Mouse (Mus musculus): ENCODE data around the gene Shc2.

Shc2 gene

DNA sequence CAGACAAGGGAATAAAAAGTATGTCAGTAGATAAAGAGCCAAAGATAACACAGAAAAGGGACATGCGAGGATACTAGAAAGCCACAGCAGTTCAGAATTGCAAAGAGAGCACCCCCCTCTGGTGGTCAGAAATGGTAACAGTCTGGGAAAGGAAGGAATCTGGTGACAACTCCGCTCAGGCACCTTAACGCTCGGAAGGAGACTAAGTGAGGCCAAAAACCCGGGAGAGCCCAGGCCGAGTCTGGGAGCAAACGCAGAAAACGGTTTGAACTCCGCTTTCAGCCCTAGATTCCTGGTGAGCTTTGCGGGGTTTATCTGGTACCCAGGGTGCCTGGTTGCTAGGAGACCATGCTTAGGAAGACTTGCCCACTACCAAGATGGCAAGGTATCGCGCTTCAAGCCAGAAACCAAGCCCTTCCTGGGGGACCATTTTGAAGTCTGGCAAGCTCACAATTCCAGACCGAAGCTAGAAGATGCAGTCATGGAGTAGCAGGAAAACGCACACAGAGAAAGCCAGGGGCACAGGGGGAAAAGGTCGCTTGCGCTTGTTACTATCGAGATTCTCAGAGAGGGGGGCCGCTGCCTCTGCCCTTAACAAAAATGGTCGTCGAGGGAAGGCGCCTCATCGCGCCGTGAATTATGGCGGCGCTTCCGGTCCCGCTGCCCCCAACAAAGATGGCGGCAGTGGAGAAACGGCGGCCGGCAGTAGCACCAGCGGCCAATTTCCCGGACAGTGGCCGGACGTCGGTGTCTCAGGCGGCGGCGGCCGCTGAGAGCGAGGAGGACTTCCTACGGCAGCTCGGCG, 31.3 kb upstream of the Shc2 start, which contains the start of gene Tpgs1:
Gene Tpgs1 (plus strand): TSS at position 599 of the 805 bp plus-strand sequence.
- in situ Hi-C loops (cut with MboI; ENCODE audit: low sequenced_read_pairs), result no loop called here

DNA sequence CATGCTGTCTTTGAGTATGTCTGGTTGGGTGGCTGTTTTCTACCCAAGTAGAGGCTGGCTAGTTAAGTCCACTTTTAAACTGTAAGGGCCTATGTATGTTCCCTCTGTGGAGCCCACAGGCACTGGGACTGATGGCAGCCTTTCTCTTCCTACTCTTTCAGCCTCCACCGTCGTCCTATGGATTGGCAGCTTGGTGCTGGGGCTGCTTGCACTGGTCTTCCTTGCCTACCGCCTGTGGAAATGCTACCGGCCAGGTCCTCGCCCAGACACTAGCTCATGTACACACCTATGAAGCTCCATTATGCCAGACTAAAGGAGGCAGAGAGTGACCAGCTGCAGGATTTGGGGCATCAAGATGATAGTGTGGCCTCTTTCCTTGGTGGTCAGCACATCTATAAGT, 30.4 kb upstream of the Shc2 start:
- in situ Hi-C loops (cut with MboI; ENCODE audit: low sequenced_read_pairs), result no loop called here

DNA sequence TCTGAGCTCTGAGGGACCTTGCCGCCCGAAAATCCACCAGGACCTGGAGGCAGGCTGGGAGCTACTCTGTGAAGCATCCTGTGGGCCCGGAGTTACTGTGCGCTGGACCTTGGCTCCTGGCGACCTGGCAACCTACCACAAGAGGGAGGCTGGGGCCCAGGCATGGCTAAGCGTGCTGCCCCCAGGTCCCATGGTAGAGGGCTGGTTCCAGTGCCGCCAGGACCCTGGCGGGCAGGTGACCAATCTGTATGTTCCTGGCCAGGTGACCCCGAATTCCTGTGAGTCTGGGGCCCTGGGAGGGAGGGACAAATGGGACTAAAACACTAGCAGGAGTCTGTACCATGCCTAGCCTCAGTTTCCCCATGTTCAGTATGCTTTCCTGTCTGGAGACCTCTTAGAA, 28.8 kb upstream of the Shc2 start:
- in situ Hi-C loops (cut with MboI; ENCODE audit: low sequenced_read_pairs), result no loop called here

DNA sequence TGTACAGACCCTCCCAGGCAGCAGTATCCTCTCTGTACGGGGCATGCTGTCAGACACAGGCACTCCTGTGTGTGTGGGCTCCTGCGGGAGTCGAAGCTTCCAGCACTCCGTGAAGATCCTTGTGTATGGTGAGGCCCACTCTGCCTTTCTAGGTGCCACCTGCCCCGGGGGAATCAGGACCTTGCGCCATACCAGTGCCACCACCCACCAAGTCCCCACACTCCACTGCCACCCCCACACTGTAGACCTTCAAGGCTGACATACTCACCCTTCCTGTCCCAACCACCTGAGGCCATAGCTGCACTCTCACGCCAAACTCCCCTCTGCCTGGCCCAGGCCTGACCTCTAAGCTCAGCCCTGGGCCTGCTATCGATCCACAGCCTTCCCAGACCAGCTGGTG, 27.3 kb upstream of the Shc2 start:
- in situ Hi-C loops (cut with MboI; ENCODE audit: low sequenced_read_pairs), result no loop called here

DNA sequence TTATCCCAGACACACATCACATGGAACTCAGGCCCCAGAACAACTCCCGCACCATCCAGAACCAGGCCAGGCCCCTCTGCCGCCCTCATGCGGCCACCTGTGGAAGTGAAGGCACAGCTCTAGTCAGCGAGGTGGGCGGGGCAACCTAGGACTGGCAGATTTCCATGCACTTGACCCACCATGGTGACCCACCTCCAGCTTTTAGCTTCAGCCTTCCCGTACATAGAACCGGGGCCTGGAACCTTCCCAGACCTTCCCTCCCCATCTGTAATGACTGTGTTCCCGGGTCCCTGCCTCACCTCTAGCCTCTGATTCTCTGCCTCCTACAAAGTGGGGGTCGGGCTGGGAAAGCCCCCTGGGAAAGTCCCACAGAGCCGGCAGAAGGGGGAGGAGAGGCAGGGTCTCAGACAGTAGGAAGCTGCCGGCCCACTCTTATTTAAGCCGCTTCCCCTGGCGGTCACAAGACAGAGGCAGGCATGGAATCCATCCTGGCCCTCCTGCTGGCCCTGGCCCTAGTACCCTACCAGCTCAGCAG, 26.5 kb upstream of the Shc2 start, which contains the start of gene Madcam1:
Gene Madcam1 (plus strand): TSS at position 429 of the 535 bp plus-strand sequence.
- in situ Hi-C loops (cut with MboI; ENCODE audit: low sequenced_read_pairs), result no loop called here

DNA sequence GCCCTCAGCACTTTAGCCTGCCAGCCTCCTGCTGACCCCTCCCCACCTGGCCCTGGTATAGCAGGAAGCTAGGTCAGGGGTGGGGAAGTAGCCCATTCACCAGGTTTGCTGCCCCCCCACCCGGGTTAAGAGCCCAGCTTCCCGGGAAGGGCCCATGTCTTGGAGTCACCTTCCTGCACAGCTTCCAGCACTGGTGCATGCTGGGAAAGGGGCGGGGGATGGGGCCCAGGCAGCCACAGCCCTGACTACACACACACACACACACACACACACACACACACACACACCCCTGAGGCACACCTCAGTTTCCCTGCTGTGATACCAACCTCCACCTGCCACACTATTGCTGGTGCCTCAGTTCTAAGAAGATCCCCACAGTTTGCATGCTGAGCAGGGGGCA, 24.1 kb upstream of the Shc2 start:
- in situ Hi-C loops (cut with MboI; ENCODE audit: low sequenced_read_pairs), result no loop called here

DNA sequence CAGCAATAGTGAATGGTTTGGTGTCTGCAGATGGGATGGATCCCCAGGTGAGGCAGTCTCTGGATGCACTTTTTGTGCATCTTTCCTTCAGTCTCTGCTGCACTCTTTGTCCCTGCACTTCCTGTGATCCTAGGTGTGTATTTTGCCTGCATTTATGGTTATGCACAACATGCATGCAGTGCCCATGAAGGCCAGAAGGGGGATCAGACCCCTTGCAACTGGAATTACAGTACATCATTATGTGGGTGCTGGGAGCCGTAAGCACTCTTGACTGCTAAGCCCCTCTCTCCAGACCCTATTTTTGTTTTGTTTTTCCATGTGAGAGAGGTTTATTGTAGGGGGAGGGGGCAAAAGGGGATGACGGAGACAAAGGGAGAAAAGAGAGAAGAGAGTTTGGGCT, 22.6 kb upstream of the Shc2 start:
- in situ Hi-C loops (cut with MboI; ENCODE audit: low sequenced_read_pairs), result no loop called here

DNA sequence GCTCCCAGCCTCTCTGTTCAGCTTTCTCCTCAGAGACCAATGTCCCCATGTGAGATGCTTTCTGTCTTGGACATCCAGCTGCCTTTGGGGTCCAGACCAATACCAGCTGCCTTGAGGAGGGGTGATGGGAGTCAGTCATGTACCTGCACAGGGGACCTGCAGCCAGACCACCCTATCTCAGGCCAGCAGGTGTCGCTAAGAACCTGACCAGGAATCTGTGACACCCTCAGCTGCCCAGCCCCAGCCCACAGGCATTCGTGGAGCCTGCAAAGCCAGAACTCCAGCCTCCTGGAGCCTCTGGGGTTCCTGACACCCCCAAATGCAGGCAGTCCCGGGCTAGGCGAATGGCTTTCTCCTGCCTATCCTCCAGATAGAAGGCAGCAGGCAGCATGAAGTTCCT, 21.1 kb upstream of the Shc2 start:
- in situ Hi-C loops (cut with MboI; ENCODE audit: low sequenced_read_pairs), result no loop called here

DNA sequence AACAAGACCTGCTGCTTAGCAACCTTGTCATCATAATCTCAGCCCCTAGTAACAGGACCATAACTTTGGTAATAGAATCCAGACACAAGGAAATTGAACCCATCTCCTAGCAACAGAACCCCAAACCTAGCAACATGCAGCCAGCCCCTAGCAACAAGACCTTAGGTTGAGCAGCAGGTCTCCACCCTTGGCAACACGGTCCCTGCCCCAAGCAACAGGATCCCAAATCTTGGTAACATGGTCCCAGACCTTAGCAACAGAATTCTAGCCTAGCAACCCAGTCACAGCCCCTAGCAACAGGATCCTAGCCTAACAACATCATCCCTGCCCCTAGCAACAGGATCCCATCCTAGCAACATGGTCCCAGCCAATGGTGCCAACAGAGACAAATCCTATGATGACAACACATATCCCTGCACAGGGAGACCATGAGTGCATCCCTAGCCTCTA, 17.3 kb upstream of the Shc2 start:
- in situ Hi-C loops (cut with MboI; ENCODE audit: low sequenced_read_pairs), result no loop called here

DNA sequence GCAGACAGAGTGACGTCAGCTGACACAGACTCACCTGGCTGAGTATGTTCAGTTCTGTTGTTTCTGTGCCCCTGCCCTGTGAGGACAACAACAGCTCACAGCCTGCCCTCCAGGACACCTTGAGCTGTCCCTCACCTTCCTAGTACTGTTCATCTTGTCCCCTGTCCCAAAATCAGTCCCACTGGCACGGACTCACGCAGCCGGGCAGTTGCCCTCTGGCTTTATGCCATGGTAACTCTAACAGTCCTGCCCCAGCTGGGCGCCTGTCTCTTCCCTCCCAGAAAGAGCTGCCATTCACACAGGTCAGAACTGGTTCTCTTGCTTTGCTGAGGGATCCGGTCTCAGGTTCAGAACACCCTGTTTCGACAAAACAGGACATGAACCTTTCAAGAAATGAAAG, 15.1 kb upstream of the Shc2 start:
- in situ Hi-C loops (cut with MboI; ENCODE audit: low sequenced_read_pairs), result no loop called here

DNA sequence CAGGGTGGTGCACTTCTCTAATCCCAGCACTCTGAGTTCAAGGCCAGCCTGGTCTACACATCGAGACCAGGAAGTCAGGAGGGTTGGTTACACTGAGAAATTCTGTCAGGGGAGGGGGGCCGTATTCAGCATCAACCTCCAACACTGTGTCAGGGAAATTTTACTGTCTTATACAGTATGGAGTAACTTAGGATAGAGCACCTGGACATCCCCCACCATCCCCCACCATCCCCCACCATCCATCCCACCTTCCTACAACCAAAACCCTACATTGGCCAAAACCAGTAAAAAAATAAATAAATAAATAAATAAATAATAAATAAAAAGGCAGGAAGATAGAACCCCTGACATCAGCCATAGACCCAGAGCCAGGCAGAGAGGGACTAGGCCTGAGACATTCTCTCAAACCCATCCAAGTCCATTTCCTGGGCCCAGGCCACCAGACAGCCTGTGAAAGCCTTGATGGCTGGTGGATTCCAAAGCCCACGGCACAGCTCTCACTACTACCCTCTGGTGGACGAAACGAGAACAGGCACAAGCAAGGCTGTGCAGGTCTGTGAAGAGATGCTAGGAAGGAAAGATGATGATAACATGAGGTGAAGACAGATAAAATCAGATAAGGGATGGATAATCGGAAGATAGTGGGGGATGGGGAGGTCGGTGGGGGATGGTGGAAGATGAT, 11.5 kb upstream of the Shc2 start:
- in situ Hi-C loops (cut with MboI; ENCODE audit: low sequenced_read_pairs), result loop anchor here (10.0 kb wide), 1 partner anchor 54 kb away; no protein-coding TSS in a partner anchor

DNA sequence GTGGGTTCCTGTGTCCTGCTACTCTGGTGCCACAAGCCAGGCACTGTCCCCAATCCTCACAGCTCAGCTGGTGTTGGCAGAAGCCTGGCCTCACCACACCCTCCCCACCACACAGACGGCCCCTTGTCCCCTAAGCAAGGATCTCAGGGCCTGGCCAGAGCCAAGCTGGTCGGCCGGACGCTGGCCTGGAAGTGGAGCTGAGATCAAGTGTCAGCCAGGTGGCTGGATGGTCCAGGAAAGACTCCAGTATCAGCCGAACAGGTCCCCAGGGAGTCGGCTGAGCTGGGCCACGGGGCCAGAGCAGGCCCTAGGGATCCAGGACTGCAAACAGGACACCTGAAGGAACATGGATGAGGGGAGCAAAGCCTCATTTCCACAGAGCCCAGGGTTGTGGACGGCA, 8.0 kb upstream of the Shc2 start, which contains the start of gene Odf3l2:
Gene Odf3l2 (minus strand): TSS at position 28 of the 400 bp plus-strand sequence.
- in situ Hi-C loops (cut with MboI; ENCODE audit: low sequenced_read_pairs), result loop anchor here (10.0 kb wide), 1 partner anchor 51 kb away; no protein-coding TSS in a partner anchor

DNA sequence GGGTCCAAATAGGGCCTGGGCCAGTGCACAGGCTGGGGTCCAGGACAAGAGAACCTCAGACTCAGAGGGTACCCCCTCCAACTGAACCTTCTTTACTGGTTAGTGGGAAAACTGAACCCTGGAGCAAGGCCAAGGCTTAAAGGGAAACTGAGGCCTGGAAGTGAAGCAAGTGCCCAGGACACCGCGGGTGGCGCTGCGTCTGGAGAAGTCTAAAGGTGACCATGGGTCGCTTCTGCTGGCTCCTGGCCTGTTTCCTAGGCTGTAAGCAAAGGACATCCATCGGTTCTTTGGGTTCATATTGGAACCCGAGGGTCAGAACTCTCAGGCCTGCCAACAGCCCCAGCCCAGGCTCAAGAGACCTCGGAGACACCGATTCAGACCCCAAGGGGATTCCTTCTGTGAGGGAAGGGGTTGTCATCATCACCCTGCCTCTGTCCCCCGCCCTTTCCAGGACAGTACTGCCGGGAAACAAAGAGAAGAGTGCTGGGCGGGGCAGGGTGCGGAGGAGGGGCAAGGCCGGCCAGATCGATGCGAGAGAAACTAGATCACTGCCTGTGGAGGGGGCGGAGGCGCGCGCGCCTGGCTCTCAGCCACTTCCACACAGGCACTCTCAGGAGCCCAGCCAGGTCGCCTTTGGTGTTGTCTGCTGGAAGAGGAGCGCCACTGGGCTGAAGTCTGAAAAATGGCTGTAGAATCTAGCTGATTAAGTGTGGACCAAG, 927 bp upstream of the Shc2 start:
- in situ Hi-C loops (cut with MboI; ENCODE audit: low sequenced_read_pairs), result no loop called here

DNA sequence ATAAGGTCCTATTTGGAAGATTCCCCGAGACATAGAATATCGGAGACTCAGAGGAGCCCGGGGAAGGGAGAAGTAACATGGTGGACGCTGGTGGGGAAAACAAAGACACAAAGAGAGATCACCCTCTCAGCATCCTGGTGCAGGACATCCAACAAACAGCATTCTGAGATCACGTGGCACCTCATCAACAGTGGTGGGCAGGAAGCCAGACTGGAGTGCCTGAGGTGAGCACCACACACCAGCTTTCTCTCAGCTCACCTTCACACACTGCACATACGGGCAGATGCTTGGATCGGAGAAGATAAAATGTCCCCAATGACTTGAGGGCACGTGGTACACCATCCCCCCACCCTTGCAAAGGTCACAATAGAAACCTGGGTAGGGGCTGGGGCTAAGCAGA, 1.4 kb downstream of the Shc2 start:
- in situ Hi-C loops (cut with MboI; ENCODE audit: low sequenced_read_pairs), result no loop called here

DNA sequence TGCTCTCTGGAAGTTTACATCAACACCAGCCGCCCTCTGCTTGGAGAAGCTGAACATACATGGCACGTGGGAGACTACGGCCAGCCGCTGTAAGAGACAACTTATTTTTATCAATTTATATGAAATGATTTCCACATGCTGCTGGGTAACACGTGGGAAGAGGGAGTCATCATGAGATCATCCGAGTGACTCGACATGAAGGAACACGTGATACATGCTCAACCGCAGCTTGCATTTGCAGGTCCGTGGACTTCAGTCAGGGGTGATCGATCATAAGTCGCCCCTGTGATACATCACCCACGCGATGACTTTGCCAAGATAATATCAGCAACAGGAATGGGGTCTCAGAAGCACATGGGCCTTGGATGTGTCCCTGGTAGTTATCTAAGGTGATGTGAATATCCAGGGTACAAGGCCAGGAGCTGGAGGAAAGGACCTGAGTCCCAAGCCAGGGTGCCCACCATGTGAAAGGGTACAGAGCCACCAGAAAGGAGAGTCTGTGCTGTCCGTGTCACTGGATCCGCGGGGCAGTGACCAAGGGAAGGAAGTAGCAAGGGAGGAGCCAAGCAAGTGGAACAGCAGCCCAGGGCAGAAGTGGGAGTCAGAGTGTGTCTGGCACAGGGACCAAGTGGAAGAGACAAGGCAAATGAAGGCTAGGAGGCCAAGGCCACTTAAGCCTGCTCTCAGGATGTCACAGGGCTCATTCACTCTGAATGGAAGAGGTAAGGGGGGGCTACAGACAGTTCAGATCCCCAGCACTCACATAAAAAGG, 4.5 kb downstream of the Shc2 start:
- in situ Hi-C loops (cut with MboI; ENCODE audit: low sequenced_read_pairs), result no loop called here

DNA sequence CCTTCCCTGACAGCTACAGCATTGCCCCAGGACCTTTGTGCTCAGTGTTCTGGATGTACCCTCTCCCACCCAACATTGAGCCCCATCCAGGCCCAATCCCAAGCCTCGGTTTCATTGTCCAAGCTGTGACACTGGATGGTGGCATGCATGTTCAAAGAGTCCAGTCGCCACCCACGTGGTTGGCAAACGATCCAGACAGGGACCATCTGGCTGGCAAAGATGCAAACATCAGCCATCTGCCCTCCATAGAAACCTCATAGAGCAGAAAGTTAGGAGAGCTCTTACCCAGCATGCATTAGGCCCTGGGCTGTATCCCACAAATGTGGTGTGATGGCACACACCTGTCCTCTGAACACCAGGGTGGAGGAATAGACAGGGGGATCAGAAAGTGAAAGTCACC, 6.3 kb downstream of the Shc2 start:
- in situ Hi-C loops (cut with MboI; ENCODE audit: low sequenced_read_pairs), result no loop called here

DNA sequence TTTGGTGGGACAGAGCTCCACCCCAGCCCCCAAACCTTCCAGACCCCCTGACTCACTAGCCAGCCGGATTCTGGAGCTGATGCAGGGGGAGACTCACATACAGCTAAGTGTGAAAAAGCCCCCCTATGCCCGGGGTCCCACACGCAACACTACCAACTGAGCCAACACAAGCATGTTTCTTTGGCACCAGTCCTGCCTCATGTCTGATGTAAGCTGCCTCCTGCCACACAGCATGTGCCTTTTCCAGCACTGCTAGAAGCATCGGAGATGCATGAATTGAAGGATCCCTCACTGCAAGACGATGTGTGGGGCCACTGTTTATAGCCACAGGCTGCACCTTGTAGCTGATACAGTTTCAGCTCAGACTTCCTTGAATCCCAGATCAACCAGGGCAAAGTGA, 9.3 kb downstream of the Shc2 start:
- in situ Hi-C loops (cut with MboI; ENCODE audit: low sequenced_read_pairs), result no loop called here

DNA sequence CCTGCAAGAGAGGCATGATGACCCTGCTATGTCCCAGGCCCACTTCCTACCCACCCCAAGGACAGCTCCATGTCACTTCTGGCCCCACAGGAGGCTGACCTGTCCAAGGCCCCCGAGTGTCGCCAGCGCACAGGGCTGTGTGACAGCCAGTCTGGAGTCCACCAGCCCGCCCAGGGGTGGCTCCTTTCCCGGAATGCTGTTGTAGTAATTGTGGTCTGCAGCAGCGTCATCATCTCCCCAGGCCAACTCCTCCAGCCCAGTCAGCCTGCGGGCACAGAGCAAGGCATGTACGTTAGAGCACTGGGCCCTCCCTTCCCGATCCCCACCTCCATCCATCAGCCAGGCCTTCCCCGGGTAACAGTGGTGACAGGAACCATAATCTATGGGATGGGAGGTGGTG, 11.6 kb downstream of the Shc2 start:
- in situ Hi-C loops (cut with MboI; ENCODE audit: low sequenced_read_pairs), result no loop called here

DNA sequence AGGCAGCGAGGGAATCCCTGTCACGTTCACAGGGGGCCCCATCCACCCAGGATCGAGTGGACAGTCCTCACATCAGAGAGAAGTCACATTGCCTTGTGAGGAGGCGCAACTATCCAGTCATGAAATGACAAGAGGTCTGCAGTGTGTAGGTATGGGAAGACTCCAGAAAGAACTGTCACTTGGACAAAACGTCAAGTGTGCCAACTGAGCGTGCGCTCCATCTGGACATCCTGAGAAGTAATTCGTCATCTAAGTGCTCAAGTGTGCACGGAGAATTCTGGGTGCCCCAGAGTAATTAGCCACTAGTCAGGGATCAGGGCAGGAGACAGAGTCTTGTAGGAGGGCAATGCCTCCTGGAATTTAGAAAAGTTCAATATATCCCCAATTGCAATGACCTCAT, 12.3 kb downstream of the Shc2 start:
- in situ Hi-C loops (cut with MboI; ENCODE audit: low sequenced_read_pairs), result no loop called here

DNA sequence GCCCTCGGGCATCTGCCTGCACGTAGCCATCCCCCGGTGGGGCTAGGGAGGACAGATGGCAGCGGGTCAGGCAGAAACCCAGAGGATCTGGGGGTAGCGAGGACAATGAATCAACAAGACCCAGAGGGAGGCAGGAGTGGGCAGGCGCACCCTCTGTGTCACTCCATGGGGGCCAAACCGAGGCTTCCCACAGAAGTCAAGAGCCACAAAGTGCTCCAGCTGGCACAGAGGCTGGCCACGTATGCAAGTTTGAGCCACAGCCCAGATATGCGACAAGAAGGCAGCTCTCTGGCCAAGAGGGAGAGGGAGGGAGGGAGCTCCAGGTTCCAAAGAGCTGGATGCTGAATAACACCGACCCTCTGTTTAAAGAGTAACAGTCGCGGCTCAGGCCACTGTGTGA, 13.8 kb downstream of the Shc2 start:
- in situ Hi-C loops (cut with MboI; ENCODE audit: low sequenced_read_pairs), result no loop called here

Data from CH12F3 (cell line).